Mouse (Mus musculus) cortical plate, adult 2 months (tissue): ENCODE data around the gene Slit1. TPM values are rescaled to one million over a fixed set of nuclear protein-coding genes. Genes with fewer than 3 reads are reported as not detected.

Experiments used
- H3K27ac ChIP-seq: fragments of 200-500 bp; 2 replicates; pipeline ENCODE4 v1.5.1; 2012; ENCODE audit warnings: low read length, control low read depth, inconsistent platforms; ENCODE audit not compliant: insufficient read depth
- H3K4me1 ChIP-seq: fragments of 200-500 bp; 2 replicates; pipeline ENCODE4 v1.6.1; 2011; ENCODE audit warnings: low read length; ENCODE audit not compliant: control insufficient read depth, insufficient read depth
- H3K4me3 ChIP-seq: fragments of 200-500 bp; 2 replicates; pipeline ENCODE4 v1.5.1; 2011; ENCODE audit warnings: mild to moderate bottlenecking, low read length, control low read depth; ENCODE audit not compliant: insufficient read depth
- CTCF ChIP-seq: fragments of 200-500 bp; IDR thresholded peaks from 2 replicates; pipeline ENCODE4 v1.5.1; 2011; ENCODE audit warnings: mild to moderate bottlenecking, control low read depth, low read length; ENCODE audit not compliant: insufficient read depth; ENCODE audit errors: extremely low read depth
- POLR2A ChIP-seq: fragments of 200-500 bp; IDR thresholded peaks from 2 replicates; pipeline ENCODE4 v1.6.1; 2011; ENCODE audit warnings: mild to moderate bottlenecking, low read length, control low read depth; ENCODE audit not compliant: insufficient read depth; ENCODE audit errors: extremely low read depth
- polyA plus RNA-seq: library from polyadenylated mRNA; depleted of rRNA; stranded (reverse); fragments of >200 nt; gene quantifications from 2 replicates; pipeline ENCODE4 v1.2.3, GENCODE M21; 2012

The Slit1 gene
- polyA plus RNA-seq, 1 experiment = 20.3 TPM

DNA sequence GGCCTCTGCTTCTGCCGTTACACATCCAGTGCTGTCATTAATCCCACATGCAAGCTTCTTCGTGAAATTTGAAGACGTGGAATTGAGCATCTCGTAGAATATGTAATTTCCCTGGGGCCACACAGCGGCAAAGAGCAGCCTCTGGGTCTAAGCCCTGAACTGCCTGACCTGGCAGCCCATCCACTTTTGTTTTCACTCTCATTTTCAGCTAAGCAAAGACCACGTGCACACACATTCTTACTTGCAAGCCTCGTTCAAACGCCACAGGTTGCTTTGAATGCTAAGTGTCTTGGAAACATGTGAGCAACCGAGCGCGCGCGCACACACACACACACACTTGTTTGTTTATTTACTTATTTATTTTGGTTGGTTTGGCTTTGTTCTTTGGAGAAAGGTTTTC, 126.4 kb downstream of the Slit1 start:
- peaks cover 4% of the 10 kb centered on the region for H3K4me1 ChIP-seq
- TF ChIP-seq CTCF (no peak), POLR2A (no peak)
- H3K4me3 ChIP-seq = no peak overlapping the region
- no peak overlapping the region for H3K27ac ChIP-seq

DNA sequence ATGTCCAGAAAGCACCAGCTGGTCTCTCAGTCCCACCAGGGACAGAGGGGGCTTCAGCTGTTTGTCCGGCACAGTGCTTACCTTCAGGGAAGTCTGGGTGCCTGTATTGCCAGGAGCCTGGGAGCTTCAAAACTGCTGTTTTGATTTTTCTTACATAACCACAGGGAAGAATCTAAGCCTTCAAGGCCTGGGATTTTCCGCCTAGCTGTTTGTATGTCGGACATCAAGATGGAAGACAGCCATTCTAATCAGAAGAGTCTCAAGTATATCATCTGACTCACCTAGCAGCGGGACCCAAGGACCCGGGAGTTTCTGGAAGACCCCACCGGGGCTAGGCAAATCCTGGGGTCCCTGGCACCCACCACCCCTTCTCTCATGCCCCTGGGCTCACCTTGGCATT, 127.2 kb downstream of the Slit1 start:
- no peak overlapping the region for H3K4me3 ChIP-seq
- TF ChIP-seq POLR2A (no peak), CTCF (no peak)
- H3K4me1 ChIP-seq = peaks cover 4% of the 10 kb centered on the region
- no peak overlapping the region for H3K27ac ChIP-seq

DNA sequence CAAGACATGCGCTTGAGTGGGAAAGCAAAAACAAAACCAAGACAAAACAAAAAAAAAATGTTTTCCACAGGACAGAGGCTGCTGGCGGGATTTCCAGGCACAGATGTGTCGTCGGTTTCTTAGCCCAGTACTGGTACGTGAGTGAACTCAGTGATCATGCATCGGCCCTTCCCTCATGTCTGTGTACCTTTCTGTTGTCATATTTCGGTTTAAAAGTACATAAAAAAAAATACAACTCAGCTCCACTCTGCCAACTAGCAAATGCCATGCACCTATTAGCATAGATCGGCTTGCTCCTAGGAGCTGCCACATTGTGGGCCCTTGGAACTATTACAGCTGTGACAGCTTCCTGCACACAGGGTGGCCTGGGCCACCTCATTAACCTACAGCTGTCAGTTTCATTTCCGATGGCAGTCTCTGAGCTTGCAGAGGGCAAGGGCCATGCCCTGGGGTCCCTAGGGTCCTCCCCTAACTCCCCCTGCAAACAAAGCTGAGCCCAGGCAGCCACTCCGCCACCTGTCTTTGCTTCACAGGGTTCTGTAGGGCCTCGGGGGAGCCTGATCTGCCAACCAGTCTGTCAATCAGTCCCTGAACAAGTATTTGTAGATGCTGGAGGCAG, 127.8 kb downstream of the Slit1 start:
- TF ChIP-seq POLR2A (no peak), CTCF (no peak)
- peaks cover 4% of the 10 kb centered on the region for H3K4me1 ChIP-seq
- no peak overlapping the region for H3K27ac ChIP-seq
- no peak overlapping the region for H3K4me3 ChIP-seq

DNA sequence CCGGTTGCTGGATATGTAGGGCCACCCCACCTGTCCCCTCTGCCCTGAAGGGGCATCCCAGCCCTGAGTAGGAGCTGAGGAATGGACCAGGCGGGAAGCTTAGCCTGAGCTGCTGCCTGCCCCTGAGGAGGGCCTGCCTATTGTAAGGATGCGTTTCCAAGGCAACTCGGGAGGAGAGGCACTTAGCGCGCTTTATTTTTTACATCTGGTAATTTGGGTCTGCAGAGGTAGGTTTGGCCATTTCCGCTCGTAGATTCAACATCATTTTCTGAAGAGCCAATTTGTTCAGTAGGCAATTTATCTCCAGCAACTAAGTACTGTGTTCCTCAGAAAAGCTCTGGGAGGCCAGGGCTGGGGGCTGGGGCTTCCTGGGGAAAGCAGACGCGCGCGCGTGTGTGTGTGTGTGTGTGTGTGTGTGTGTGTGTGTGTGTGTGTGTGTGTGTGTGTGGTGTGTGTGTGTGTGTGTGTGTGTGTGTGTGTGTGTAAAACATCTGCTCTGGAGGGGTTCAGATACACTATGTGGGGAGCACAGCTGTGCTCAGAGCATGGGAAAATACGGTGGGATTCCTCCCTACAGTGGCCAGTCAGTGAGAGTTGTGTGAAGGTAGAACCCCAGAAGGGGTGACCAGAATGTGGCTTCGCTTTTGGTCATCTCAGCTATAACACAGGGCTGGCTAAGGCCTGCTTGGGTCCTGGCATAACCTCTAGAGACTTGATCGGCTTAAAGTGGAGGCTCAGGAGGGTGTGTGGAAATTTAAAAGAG, 130.0 kb downstream of the Slit1 start:
- no peak for TF ChIP-seq POLR2A
- no peak for TF ChIP-seq CTCF
- H3K27ac ChIP-seq = no peak overlapping the region
- H3K4me3 ChIP-seq = no peak overlapping the region
- peaks cover 4% of the 10 kb centered on the region for H3K4me1 ChIP-seq

DNA sequence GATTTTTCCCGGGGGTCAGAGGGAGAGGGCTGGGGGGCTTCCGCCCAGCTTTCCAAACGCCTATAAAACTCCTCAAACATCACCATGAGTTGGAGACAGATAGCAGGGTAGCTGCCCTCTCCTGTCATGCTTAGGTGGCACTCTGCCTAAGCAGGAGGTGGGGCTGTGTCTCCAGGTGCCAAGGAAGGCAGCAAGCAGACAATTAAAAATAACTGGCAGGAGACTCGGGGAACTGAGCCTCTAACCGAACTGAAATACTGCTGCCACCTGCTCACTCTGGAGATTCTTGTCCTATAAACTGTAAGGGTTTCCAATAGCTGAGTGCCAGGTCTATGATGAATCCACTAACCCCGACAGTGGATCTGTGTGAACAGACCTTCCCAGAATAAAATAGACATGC, 131.8 kb downstream of the Slit1 start:
- no peaks in the 10 kb centered on the region for H3K4me1 ChIP-seq
- no peak for TF ChIP-seq POLR2A
- no peak for TF ChIP-seq CTCF
- no peak overlapping the region for H3K27ac ChIP-seq

DNA sequence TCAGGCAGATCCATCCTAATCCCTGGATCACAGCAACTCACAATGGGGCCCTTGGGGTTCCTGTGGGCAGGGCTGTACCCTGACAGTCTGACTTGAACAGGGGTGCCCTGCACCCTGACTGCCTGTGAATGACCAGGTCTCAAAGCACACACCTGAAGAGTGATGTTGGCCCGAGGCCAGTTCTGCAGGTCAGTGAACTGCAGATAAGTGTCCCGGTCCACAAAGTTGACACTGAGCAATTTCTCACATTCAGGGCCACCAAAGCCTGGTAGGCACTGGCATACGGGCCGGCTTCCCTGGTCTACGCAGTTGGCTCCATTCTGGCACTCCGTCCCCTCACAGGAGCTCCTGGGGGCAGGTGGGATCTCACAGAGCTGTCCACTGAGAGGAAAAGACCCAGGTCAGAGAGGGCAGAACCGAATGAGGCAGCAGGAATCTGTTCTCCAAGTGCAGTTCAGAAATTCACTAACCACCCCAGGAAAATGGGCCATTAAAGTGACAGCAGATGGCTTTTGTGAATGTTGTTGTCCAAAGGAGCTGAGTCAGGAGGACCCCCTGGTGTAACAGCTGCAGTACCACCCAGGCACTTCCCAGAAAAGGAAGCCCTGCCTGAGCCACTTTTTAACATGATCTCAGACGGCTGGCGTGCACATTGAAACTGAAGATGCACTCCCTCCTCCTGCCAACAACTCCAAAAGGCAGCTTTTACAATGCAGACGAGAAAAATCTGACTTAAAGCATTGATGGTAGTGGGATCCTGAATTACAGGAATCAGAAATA, 137.1 kb downstream of the Slit1 start:
- H3K4me1 ChIP-seq = no peaks in the 10 kb centered on the region
- no peak overlapping the region for H3K4me3 ChIP-seq
- no peak for TF ChIP-seq CTCF
- TF ChIP-seq POLR2A = no peak
- H3K27ac ChIP-seq = no peak overlapping the region

More for the DNA sequence above, 131.8 kb downstream of the Slit1 start:
- no peak overlapping the region for H3K4me3 ChIP-seq

DNA sequence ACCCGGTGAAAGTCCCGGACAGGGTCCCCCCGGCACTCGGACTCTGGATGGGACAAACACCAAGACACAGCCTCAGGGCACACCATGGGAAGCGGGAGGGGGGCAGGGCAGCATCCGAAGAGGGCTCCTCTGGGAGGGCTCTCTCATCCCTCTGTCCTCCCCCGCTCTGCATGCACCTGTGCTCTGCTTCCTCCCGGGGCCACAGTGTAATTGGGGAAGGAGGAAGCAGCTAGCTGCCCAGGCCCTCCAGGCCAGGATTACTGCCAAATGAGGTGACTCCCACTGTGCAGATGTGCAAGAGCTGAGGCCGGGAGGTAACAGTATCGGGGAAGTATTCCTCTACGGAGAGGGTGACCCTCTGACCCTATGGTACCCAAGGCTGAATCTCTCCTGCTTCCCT, 142.8 kb downstream of the Slit1 start:
- H3K27ac ChIP-seq = no peak overlapping the region
- H3K4me1 ChIP-seq = no peaks in the 10 kb centered on the region
- no peak overlapping the region for H3K4me3 ChIP-seq
- TF ChIP-seq POLR2A = no peak
- no peak for TF ChIP-seq CTCF

DNA sequence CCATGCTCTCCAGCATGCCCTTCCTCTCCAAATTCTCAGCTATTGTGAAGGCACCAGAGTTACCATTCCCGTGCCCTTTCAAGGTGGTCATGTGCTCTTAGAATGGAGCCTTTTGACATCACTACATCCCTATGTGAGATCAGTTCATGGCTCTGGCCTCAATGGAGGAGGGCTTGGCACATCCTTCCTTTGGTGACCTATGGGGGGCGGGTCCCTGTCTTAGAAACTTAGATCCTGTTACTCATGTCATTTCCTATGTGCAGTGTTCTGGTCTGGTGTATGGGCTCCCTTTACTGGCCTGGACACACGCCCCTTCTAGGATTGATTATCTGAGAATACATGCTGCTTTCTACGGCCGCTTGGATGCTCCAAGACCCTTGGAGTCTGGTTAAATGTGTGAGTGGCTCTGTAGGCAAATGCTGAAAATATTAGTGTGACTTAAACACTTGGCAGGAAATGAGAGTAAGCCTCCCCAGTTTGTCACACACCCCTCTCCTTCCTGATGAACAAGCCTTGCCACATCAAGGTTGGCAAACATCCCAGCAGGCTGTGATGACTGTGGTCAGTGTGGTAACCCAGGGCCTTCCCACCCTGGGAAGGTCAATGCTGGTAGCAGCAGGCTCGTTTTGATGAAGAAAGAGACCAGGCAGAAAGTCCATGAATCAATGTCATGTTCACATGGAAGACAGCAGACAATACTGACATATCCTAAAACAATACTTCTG, 146.1 kb downstream of the Slit1 start:
- TF ChIP-seq POLR2A (no peak), CTCF (no peak)
- Histone ChIP-seq H3K4me3 (no peak overlapping the region), H3K4me1 (no peaks in the 10 kb centered on the region), H3K27ac (no peak overlapping the region)

DNA sequence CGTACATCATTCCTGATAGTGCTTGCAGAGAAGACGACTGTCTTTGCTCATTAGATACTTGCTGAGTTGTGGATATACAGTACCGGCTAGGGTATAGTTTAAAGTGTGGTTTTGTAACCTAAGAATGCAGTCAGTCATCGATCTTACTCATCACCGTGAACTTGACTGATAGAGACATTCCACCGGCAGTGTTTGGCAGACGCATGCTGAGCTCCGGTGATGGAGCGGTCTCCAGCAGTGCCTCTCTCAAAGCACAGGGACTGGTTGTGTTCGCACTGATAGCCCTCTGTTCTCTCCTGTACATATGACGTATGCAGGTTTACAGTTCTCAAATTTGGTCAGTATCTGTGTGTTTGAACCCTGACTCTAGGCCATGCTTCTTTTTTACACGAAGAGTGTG, 151.7 kb downstream of the Slit1 start:
- no peak overlapping the region for H3K4me3 ChIP-seq
- H3K4me1 ChIP-seq = no peaks in the 10 kb centered on the region
- no peak overlapping the region for H3K27ac ChIP-seq
- TF ChIP-seq POLR2A = no peak
